Mouse (Mus musculus) intestine, postnatal 0 days (tissue): ENCODE data around the gene Ift57. TPM values are rescaled to one million over a fixed set of nuclear protein-coding genes. Genes with fewer than 3 reads are reported as not detected.

Experiments used
- ATAC-seq: fragments of 200-750 bp; cut with Nextera tagmentation; 2 replicates; pipeline ENCODE4 v1.8.0; 2017; ENCODE audit warnings: mild to moderate bottlenecking, moderate TSS enrichment, moderate library complexity
- H3K27ac ChIP-seq: fragments of 300-500 bp; sonication (generic); 2 replicates; pipeline ENCODE4 v1.5.1; 2014; ENCODE audit warnings: mild to moderate bottlenecking, low read depth, low read length, moderate library complexity
- H3K27me3 ChIP-seq: fragments of 300-500 bp; sonication (generic); replicated peaks from 2 replicates; pipeline ENCODE4 v1.6.1; 2014; ENCODE audit warnings: low read length, mixed read lengths; ENCODE audit not compliant: control insufficient read depth, insufficient read depth
- H3K36me3 ChIP-seq: fragments of 300-500 bp; sonication (generic); 2 replicates; pipeline ENCODE4 v1.6.1; 2014; ENCODE audit warnings: mild to moderate bottlenecking, moderate library complexity; ENCODE audit not compliant: control insufficient read depth, insufficient read depth
- H3K4me1 ChIP-seq: fragments of 300-500 bp; sonication (generic); replicated peaks from 2 replicates; pipeline ENCODE4 v1.6.1; 2014; ENCODE audit warnings: antibody characterized with exemption, low read length, mixed read lengths; ENCODE audit not compliant: control insufficient read depth, insufficient read depth
- H3K4me2 ChIP-seq: fragments of 300-500 bp; sonication (generic); replicated peaks from 2 replicates; pipeline ENCODE4 v1.6.1; 2014; ENCODE audit warnings: low read depth, mild to moderate bottlenecking, moderate library complexity
- H3K4me3 ChIP-seq: fragments of 300-500 bp; sonication (generic); 2 replicates; pipeline ENCODE4 v1.5.1; 2014; ENCODE audit warnings: low read depth, low read length
- H3K9ac ChIP-seq: fragments of 300-500 bp; sonication (generic); 2 replicates; pipeline ENCODE4 v1.6.1; 2014; ENCODE audit warnings: mild to moderate bottlenecking, low read depth, low read length
- H3K9me3 ChIP-seq: fragments of 300-500 bp; sonication (generic); 2 replicates; pipeline ENCODE4 v1.6.1; 2016; ENCODE audit warnings: mixed run types; ENCODE audit not compliant: control insufficient read depth
- CTCF ChIP-seq: sonication (generic); IDR thresholded peaks from 2 replicates; pipeline ENCODE4 v1.5.1; 2016; ENCODE audit warnings: low read depth, mild to moderate bottlenecking, control low read depth, antibody characterized with exemption, moderate library complexity
- WGBS: fragments of 180-500 bp; shearing (Covaris S2); extraction: QIAGEN DNeasy Blood & Tissue Kit; methylation state at CpG from one replicate; pipeline ENCODE4 v1.1.7; 2014; 5-methylcytosine and 5-hydroxymethylcytosine counted together
- polyA plus RNA-seq: library from polyadenylated mRNA; unstranded; fragments of >200 nt; fragmentation: Nextera tagmentation; extraction: Ambion mirVana; gene quantifications from 2 replicates; pipeline ENCODE4 v1.2.1, GENCODE M21; 2015

Ift57 gene
- polyA plus RNA-seq, 1 experiment from 2014 or later: 5.5 TPM

DNA sequence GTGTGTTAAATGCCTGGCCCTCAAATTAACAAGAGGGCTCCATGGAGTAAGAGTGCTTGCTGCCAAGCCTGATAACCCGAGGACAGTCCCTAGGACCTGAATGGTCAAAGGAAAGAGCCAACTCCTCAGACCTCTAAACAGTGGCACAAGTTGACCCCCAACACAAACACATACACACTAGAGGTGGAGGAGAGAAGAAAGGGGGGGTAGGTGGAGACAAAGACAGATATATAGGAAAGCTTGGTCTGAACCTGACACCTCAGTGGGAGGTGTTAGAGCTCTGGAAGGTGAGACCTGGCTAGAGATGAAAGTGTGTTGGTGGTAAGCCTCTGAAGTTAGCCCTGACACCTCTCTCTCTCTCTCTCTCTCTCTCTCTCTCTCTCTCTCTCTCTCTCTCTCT, 73.5 kb downstream of the Ift57 start:
- 52% methylated on average over 1 of the region's 1 CpGs for WGBS

DNA sequence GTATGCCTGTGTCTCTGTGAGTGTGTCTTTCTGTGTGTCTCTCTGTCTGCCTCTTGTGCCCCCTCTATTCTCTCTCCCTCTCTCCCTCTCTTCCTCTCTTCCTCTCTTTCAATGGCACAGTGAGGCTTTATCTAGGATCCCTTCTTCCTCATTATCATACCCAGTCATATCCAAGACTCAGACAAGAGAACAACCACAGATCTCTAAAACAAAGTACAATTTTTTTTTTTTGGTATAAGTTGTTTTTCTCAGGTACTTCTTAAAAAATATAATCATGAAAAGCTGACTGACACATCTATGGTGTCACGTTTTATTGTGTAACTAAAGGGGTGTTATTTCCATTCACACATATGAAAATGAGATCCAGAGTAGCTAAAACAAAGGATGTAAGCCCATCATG, 74.0 kb downstream of the Ift57 start:
- H3K27ac ChIP-seq: no peak overlapping the region
- no peaks in the 10 kb centered on the region for H3K36me3 ChIP-seq
- H3K9ac ChIP-seq: no peak overlapping the region
- H3K4me1 ChIP-seq: no peaks in the 10 kb centered on the region
- ATAC-seq: no peak
- no peaks in the 10 kb centered on the region for H3K27me3 ChIP-seq
- H3K4me3 ChIP-seq: no peak overlapping the region
- H3K9me3 ChIP-seq: no peaks in the 10 kb centered on the region
- no peak overlapping the region for H3K4me2 ChIP-seq
- no peak for TF ChIP-seq CTCF
- WGBS: 85% methylated on average over 1 of the region's 1 CpGs

More for the DNA sequence above, 73.5 kb downstream of the Ift57 start:
- Histone ChIP-seq H3K36me3 (no peaks in the 10 kb centered on the region), H3K4me3 (no peak overlapping the region), H3K9me3 (no peaks in the 10 kb centered on the region), H3K4me1 (no peaks in the 10 kb centered on the region), H3K9ac (no peak overlapping the region), H3K27ac (no peak overlapping the region), H3K27me3 (no peaks in the 10 kb centered on the region), H3K4me2 (no peak overlapping the region)
- no peak for TF ChIP-seq CTCF
- no peak for ATAC-seq

DNA sequence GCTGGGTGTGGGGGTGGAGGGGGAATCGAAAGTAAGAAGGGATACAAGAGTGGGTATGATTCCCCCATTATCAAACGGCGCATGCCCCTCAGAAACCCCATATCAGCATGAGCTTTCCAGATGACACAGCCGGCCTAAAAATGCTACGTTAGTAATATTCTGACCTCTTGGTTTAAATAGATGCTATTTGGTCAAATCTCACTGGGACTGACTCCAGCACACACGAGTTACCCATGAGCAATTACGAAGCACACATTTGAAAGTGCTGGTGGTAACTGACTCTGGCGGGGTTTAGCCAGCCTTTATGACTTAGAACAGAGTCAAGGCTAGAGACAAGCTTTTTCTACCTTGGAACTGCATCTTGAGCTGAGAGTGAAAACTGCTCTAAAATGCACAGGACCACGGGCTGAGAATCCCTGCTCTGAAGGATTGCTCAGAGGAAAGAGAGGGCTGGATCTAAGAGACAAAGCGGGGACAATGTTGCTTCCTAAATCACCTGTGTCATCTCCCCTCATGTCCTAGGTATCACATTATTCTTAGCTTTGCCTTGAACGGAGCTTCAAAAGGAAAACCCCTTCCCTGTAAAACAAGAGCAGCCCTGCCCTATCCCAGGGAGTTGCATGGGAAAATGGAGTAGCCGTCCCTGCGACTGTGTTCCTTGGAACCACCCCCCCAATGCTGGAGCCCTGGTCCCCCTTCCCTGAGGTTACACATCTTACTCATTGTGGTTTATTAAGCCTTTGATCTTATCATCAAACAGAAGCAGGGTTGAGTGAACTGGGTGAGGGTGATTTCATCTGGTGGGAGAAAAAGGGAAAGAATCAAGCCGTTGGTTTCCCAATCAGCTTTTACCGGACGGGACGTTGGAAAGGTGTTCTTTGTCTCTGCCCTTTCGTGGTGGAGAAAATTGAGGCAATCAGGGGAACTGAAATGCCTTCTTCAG, 75.3 kb downstream of the Ift57 start:
- no peak for ATAC-seq
- TF ChIP-seq CTCF: no peak
- no peak overlapping the region for H3K9ac ChIP-seq

DNA sequence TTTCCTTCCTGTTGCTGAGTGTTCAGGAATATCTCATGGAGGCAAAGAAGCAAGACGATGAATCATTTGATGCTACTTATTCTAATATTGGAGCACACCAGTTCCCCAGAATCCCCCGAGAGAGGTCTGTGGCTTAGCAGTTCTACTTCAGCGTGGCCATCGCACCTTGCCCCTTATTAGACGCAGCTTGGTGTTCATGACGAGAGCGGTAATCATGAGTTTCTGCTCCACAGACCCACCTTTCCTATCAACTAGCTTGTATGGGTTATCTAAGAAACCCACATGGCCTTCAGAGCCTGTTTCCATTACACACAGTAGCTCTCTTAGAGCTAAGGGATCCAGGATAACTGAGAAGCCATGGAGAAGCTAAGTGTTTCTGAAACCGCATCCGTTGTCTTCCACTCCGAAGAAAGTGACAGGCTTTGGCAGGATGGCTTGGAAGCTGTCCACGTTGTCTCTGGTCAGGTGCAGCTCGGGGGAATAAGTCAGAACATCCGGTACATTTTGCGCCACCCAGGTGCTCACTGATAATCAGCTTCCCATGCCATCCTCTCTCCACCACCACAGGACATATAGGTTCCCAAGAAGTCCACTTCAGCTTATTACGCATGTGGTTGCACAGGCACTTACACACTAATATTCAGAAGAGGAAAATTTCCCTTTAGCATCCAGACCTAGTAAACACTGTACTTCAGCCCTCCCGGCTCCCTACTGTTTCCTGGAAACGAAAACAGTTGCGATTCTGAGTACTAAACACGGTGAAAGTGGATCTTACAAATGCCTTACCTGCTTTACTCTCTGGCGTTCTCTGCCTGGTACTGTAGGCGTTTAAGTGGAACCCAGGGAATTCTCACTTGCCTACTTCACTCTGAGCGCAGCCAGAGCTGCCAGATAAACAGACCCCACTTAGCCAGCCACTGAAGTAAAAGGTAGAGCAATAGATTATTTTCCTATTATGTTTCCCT, 76.3 kb downstream of the Ift57 start:
- WGBS: 84% methylated on average over 22 of the region's 22 CpGs

More for the DNA sequence above, 75.3 kb downstream of the Ift57 start:
- Histone ChIP-seq H3K9me3 (no peaks in the 10 kb centered on the region), H3K27me3 (no peaks in the 10 kb centered on the region), H3K4me1 (no peaks in the 10 kb centered on the region), H3K4me2 (no peak overlapping the region), H3K27ac (no peak overlapping the region), H3K36me3 (no peaks in the 10 kb centered on the region), H3K4me3 (no peak overlapping the region)
- 79% methylated on average over 18 of the region's 18 CpGs for WGBS

DNA sequence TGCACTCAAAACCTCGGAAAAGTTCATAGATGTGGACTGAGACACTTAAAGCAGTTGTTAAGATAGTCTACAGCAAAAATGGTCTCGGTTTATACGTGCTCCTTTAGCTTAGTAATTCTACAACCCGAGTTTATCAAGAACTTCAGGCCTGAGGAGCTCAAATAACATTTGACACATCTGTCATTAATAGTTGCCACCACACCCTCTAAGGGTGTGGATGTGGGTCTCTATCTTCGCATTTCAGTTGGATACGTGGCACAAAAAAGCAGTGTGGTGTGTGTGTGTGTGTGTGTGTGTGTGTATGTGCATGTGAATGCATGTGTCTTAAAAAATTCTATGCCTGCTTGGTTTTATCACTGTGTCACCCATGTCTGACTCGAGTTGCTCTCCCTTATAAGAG, 77.9 kb downstream of the Ift57 start:
- no peak overlapping the region for H3K27ac ChIP-seq
- 76% methylated on average over 7 of the region's 7 CpGs for WGBS
- no peaks in the 10 kb centered on the region for H3K9me3 ChIP-seq
- no peak for ATAC-seq
- no peaks in the 10 kb centered on the region for H3K36me3 ChIP-seq
- H3K4me2 ChIP-seq: no peak overlapping the region
- TF ChIP-seq CTCF: no peak
- no peaks in the 10 kb centered on the region for H3K27me3 ChIP-seq
- H3K4me3 ChIP-seq: no peak overlapping the region
- H3K4me1 ChIP-seq: no peaks in the 10 kb centered on the region
- H3K9ac ChIP-seq: no peak overlapping the region

More for the DNA sequence above, 76.3 kb downstream of the Ift57 start:
- no peak overlapping the region for H3K9ac ChIP-seq
- no peaks in the 10 kb centered on the region for H3K36me3 ChIP-seq
- no peaks in the 10 kb centered on the region for H3K9me3 ChIP-seq
- H3K4me3 ChIP-seq: no peak overlapping the region
- no peak for TF ChIP-seq CTCF
- H3K27me3 ChIP-seq: no peaks in the 10 kb centered on the region
- H3K27ac ChIP-seq: no peak overlapping the region
- ATAC-seq: no peak
- H3K4me2 ChIP-seq: no peak overlapping the region
- H3K4me1 ChIP-seq: no peaks in the 10 kb centered on the region

DNA sequence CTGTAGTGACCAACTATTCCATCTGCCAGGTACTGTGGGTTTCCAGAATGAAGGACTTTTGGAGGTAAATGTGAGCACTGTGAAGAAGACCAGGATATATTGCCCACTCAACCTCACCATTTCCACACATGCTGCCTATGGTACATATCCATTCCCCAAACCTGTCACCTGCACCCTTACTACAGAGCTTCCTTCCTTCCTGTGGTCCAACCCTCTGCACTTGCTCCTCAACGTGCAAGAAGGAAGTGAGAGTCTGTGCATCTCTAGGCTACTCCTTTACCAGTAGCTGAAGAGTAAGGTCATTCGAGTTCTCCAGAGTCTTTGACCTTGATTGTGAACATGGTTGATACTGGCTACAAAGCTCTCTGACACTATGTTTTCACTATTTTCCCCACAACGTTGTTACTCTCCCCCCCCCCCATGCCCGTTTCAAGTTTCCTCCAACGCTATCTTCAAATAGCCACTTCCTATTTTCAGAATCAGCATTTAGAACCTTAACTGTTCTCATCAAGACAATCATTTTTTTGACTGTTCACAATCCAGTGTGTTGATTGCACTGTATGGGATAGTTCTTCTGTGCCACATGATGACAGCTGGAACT, 82.6 kb downstream of the Ift57 start:
- H3K4me3 ChIP-seq: no peak overlapping the region
- H3K4me1 ChIP-seq: no peaks in the 10 kb centered on the region
- H3K9me3 ChIP-seq: no peaks in the 10 kb centered on the region
- H3K4me2 ChIP-seq: no peak overlapping the region
- no peak for ATAC-seq
- H3K27me3 ChIP-seq: no peaks in the 10 kb centered on the region
- H3K27ac ChIP-seq: no peak overlapping the region
- no peak overlapping the region for H3K9ac ChIP-seq
- TF ChIP-seq CTCF: no peak
- 78% methylated on average over 5 of the region's 5 CpGs for WGBS
- no peaks in the 10 kb centered on the region for H3K36me3 ChIP-seq
